Mouse (Mus musculus) heart, embryonic 13.5 days (tissue): ENCODE data around the gene Mpp4. TPM values are rescaled to one million over a fixed set of nuclear protein-coding genes. Genes with fewer than 3 reads are reported as not detected.

Source experiments
- ATAC-seq: fragments of 200-750 bp; cut with Nextera tagmentation; 2 replicates; pipeline ENCODE4 v1.8.0; 2017; ENCODE audit warnings: moderate TSS enrichment; ENCODE audit not compliant: insufficient number of reproducible peaks, low FRiP score, low TSS enrichment; ENCODE audit errors: extremely low read depth
- H3K27ac ChIP-seq: fragments of 300-500 bp; sonication (generic); replicated peaks from 2 replicates; pipeline ENCODE4 v1.5.1; 2015; ENCODE audit warnings: moderate library complexity, mild to moderate bottlenecking, inconsistent platforms
- H3K27me3 ChIP-seq: fragments of 300-500 bp; sonication (generic); replicated peaks from 2 replicates; pipeline ENCODE4 v1.6.1; 2015; ENCODE audit warnings: mild to moderate bottlenecking, inconsistent platforms
- H3K36me3 ChIP-seq: fragments of 300-500 bp; sonication (generic); 2 replicates; pipeline ENCODE4 v1.6.1; 2015; ENCODE audit warnings: mild to moderate bottlenecking, inconsistent platforms
- H3K4me1 ChIP-seq: fragments of 300-500 bp; sonication (generic); 2 replicates; pipeline ENCODE4 v1.6.1; 2015; ENCODE audit warnings: inconsistent platforms
- H3K4me2 ChIP-seq: fragments of 300-500 bp; sonication (generic); 2 replicates; pipeline ENCODE4 v1.6.1; 2015; ENCODE audit warnings: inconsistent platforms, mild to moderate bottlenecking, moderate library complexity
- H3K4me3 ChIP-seq: fragments of 300-500 bp; sonication (generic); 2 replicates; pipeline ENCODE4 v1.5.1; 2015; ENCODE audit warnings: moderate library complexity, mild to moderate bottlenecking, inconsistent platforms
- H3K9ac ChIP-seq: fragments of 300-500 bp; sonication (generic); 2 replicates; pipeline ENCODE4 v1.6.1; 2015; ENCODE audit warnings: inconsistent platforms, mild to moderate bottlenecking, moderate library complexity
- H3K9me3 ChIP-seq: fragments of 300-500 bp; sonication (generic); 2 replicates; pipeline ENCODE4 v1.6.1; 2016; ENCODE audit warnings: inconsistent platforms
- WGBS: fragments of 180-500 bp; shearing (Covaris S2); methylation state at CpG from one replicate; pipeline ENCODE4 v1.1.7; 2015; ENCODE audit warnings: mixed read lengths; 5-methylcytosine and 5-hydroxymethylcytosine counted together
- polyA plus RNA-seq: library from polyadenylated mRNA; unstranded; fragments of >200 nt; fragmentation: Nextera tagmentation; extraction: Ambion mirVana; gene quantifications from 2 replicates; pipeline ENCODE4 v1.2.1, GENCODE M21; 2015

Gene Mpp4
- polyA plus RNA-seq: 0.23 and 0.38 TPM in 2 replicates

DNA sequence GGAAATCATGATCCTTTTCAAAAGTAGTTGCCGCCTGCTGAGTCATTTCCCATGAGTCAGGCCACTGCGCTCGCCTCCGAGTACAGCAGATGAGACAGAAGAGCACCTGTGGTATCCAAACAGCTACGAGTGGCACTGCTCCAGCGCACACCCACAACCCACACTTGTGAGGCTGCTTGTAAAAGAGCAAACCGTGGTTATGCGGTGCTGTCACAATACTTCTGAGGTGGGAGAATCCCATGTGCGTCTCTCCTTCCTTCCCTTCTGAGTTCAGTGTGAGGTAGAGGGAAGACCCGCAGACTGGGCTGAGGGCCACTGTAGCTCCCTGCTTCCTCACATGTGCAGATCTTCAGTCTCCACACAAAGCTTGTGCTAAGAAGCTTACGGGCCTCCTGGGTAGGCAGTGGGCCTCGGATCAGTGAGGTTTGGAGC, at the start of gene Mpp4:
Gene Mpp4 (minus strand): TSS at position 360 of the 432 bp plus-strand sequence.
- H3K4me3 ChIP-seq: no peak within 1 kb of the TSS
- no peak within 1 kb of the TSS for H3K4me2 ChIP-seq
- H3K36me3 ChIP-seq: peaks cover 54% of the 10 kb centered on the region
- ATAC-seq: no peak
- 69% methylated on average over 12 of the region's 12 CpGs for WGBS
- H3K9me3 ChIP-seq: no peaks in the 10 kb centered on the region
- H3K27ac ChIP-seq: no peak within 1 kb of the TSS
- no peaks in the 10 kb centered on the region for H3K27me3 ChIP-seq
- H3K4me1 ChIP-seq: peaks cover 2% of the 10 kb centered on the region
- H3K9ac ChIP-seq: no peak within 1 kb of the TSS

DNA sequence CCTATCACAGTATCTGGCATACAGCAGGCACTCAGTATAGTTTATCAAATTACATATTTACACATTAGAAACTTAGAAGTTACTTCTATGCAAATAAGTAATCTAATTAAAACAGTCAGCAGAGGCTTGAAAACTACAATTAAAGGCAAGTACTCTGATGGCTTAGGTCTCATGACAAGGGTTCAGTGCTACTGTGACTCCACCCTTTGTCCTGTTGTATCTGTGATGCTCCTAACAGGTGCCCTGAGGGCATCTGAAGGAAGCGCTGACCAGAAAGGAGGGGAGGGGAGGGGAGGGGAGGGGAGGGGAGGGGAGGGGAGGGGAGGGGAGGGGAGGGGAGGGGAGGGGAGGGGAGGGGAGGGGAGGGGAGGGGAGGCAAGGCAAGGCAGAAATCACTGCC, 49.8 kb upstream of the Mpp4 start:
- ATAC-seq: no peak

DNA sequence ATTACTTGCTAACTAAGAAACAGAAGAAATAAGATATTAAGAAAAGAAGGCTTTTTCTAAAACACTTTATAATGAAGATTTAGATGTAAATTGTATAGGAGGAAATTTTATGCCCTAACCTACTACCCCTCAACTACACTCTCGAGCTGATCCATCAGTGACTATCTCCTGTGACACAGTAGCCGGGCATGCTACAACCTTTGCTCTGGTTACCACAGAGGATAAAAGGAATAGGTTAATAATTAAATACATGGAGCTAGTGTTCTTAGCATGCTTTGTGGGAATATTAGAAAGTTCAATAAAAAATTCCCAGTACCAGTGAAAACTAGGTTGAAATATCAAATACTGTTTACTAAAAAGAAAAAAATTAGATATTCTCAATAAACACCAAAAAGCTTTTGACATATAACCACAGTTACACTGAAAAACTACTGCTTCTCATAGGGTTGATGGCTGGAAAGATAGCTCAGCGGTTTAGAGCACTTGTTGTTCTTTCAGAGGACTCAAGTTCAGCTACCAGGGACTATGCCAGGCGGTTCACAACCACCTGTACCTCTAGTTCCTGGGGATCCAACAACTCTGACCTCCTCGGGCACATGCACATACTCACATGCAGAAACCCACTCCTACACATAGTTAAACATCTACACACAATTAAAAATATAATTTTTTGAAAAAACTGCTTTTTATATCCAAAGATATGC, 49.0 kb upstream of the Mpp4 start:
- 79% methylated on average over 5 of the region's 5 CpGs for WGBS
- Histone ChIP-seq H3K4me3 (no peak overlapping the region), H3K27me3 (no peaks in the 10 kb centered on the region), H3K4me1 (0 out of 2 replicates have a peak, but pooled peaks cover 5% of the 10 kb centered on the region), H3K9ac (no peak overlapping the region), H3K27ac (no peak overlapping the region), H3K9me3 (no peaks in the 10 kb centered on the region), H3K4me2 (no peak overlapping the region), H3K36me3 (peaks cover 47% of the 10 kb centered on the region)
- ATAC-seq: no peak

More for the DNA sequence above, 49.8 kb upstream of the Mpp4 start:
- no peaks in the 10 kb centered on the region for H3K9me3 ChIP-seq
- no CpG with 5 or more reads among the region's 1 CpGs for WGBS
- H3K4me3 ChIP-seq: no peak overlapping the region
- no peak overlapping the region for H3K9ac ChIP-seq
- no peak overlapping the region for H3K4me2 ChIP-seq
- H3K27ac ChIP-seq: no peak overlapping the region
- no peaks in the 10 kb centered on the region for H3K27me3 ChIP-seq
- H3K4me1 ChIP-seq: 0 out of 2 replicates have a peak, but pooled peaks cover 5% of the 10 kb centered on the region
- H3K36me3 ChIP-seq: peaks cover 49% of the 10 kb centered on the region

DNA sequence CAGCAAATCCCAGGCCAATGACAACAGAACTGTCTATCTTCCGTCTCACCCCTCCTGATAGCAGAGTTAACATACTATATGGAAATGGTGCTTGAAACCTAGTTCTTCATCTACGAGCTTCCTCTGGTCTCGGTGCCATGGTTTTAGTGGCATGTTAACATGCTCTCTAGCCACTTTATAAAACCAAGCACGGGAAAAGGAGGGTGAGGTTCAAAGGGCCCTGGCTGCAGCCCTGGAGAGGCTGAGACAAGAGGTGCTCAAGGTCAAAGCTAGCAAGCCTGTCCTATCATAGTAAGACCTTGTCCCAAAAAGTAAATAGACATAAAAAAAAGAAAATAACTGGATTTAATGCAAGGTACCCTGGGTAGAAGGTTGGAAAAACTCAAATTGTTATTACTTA, 48.5 kb upstream of the Mpp4 start:
- no peak for ATAC-seq
- 64% methylated on average over 4 of the region's 4 CpGs for WGBS
- no peak overlapping the region for H3K4me2 ChIP-seq

DNA sequence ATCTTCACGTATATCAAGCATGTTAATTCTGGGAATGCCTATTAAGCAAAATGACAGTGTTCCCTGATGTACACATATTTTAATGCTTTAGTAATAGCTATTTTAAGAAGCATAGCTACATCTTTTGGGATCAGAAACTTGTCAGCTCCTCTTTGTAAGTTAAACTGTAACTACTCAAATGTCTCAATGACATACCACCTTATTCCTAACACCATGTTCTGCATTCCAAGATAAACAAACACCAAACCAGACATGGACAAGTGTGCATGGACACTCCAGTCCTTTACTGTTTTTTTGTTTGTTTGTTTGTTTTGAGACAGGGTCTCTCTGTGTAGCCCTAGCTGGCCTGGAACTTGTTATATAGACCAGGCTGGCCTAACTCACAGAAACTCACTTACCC, 45.1 kb upstream of the Mpp4 start:
- no peaks in the 10 kb centered on the region for H3K27me3 ChIP-seq
- H3K9ac ChIP-seq: no peak overlapping the region
- ATAC-seq: no peak
- H3K36me3 ChIP-seq: peaks cover 30% of the 10 kb centered on the region
- H3K4me2 ChIP-seq: no peak overlapping the region
- H3K27ac ChIP-seq: no peak overlapping the region
- 0 out of 2 replicates have a peak, but pooled peaks cover 5% of the 10 kb centered on the region for H3K4me1 ChIP-seq
- WGBS: 73% methylated on average over 1 of the region's 1 CpGs
- no peak overlapping the region for H3K4me3 ChIP-seq
- no peaks in the 10 kb centered on the region for H3K9me3 ChIP-seq

More for the DNA sequence above, 48.5 kb upstream of the Mpp4 start:
- Histone ChIP-seq H3K36me3 (peaks cover 49% of the 10 kb centered on the region), H3K9ac (no peak overlapping the region), H3K4me3 (no peak overlapping the region), H3K9me3 (no peaks in the 10 kb centered on the region), H3K4me1 (0 out of 2 replicates have a peak, but pooled peaks cover 5% of the 10 kb centered on the region), H3K27me3 (no peaks in the 10 kb centered on the region), H3K27ac (no peak overlapping the region)

DNA sequence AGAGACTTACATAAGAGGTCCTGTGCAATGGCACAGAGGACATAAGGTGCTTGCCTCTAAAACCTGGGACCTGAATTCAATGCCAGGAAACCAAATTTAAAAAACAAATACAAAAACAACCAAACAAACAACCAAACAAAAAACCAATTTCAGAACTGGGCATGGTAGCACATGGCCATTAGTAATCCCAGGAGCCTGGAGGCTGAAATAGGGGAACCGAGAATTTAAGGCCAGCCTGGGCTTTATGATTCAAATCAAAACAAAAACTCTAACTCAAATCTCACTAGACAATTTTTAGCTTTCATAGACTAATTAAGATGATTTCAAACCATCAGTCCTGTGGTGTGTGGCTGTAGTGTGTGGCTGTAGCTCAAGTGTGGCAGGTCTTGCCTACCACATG, 41.3 kb upstream of the Mpp4 start:
- 0 out of 2 replicates have a peak, but pooled peaks cover 5% of the 10 kb centered on the region for H3K4me1 ChIP-seq
- H3K9me3 ChIP-seq: no peaks in the 10 kb centered on the region
- H3K27ac ChIP-seq: no peak overlapping the region
- no peak overlapping the region for H3K4me2 ChIP-seq
- WGBS: 76% methylated on average over 1 of the region's 1 CpGs
- H3K36me3 ChIP-seq: peaks cover 51% of the 10 kb centered on the region
- H3K27me3 ChIP-seq: no peaks in the 10 kb centered on the region
- no peak overlapping the region for H3K4me3 ChIP-seq
- no peak for ATAC-seq
- no peak overlapping the region for H3K9ac ChIP-seq

DNA sequence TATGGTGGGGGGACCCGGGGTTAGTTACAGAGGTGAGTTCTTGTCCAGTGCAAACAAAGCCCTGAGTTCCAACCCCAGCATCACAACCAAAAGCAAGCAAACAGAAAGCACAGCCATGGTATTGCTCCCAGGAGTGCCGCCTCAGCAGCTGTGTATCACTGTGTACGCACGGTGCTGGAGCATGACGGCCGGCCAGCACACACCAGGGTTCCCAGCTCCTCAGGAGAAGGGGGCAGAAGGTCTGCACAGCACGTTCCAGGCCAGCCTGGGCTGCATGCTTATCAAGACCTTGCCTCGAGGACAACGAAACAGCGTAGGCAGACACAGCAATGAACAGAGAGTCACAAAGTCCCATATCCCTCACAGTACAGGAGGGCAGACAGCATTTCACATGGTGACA, 39.2 kb upstream of the Mpp4 start:
- Histone ChIP-seq H3K27ac (no peak overlapping the region), H3K27me3 (no peaks in the 10 kb centered on the region), H3K9me3 (no peaks in the 10 kb centered on the region), H3K4me1 (no peaks in the 10 kb centered on the region), H3K36me3 (peaks cover 55% of the 10 kb centered on the region), H3K9ac (no peak overlapping the region), H3K4me2 (no peak overlapping the region), H3K4me3 (no peak overlapping the region)
- WGBS: 86% methylated on average over 10 of the region's 10 CpGs
- ATAC-seq: no peak

DNA sequence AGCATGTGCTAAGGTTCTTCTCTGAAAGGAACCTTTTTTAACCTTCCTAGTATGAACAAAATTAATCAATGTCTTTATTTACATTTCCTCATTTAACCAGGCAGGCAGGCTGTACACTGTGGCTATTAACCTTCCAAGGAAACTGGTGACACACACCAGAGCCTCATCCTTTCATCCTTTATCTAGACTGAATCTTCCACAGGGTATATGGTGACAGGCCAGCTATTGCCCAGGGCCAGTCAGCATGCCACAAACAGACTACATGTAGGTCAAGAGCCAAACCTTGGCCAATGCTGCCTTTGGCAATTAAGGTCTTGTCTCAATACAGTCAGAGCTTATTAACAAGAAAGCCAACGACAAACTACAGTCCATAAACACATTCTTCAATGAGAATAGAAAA, 38.4 kb upstream of the Mpp4 start:
- Histone ChIP-seq H3K4me2 (no peak overlapping the region), H3K27me3 (no peaks in the 10 kb centered on the region), H3K9ac (no peak overlapping the region), H3K27ac (no peak overlapping the region), H3K4me1 (no peaks in the 10 kb centered on the region), H3K4me3 (no peak overlapping the region), H3K9me3 (no peaks in the 10 kb centered on the region), H3K36me3 (peaks cover 50% of the 10 kb centered on the region)
- WGBS: 74% methylated on average over 1 of the region's 1 CpGs
- ATAC-seq: no peak

DNA sequence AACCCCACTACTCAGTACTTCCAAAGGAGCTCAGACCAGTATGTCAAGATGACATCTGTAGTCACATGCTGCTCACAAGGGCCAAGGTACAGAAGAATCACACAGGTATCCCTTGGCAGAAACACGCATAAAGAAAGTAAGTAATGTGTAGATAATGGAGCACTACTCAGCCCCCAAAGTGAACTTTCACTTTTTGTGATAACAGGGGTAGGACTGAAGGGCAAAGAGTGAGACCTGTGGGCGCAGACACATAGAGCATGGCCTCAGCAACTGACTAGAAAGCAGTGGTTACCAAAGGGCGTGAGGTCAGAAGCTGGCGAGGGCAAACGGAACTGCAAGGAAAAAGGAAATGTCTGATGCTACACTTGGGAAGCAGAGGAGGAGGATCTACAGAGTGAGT, 37.8 kb upstream of the Mpp4 start:
- Histone ChIP-seq H3K9me3 (no peaks in the 10 kb centered on the region), H3K9ac (no peak overlapping the region), H3K27me3 (no peaks in the 10 kb centered on the region), H3K36me3 (peaks cover 55% of the 10 kb centered on the region), H3K4me1 (no peaks in the 10 kb centered on the region), H3K27ac (no peak overlapping the region), H3K4me3 (no peak overlapping the region), H3K4me2 (no peak overlapping the region)
- WGBS: 85% methylated on average over 5 of the region's 5 CpGs
- ATAC-seq: no peak

DNA sequence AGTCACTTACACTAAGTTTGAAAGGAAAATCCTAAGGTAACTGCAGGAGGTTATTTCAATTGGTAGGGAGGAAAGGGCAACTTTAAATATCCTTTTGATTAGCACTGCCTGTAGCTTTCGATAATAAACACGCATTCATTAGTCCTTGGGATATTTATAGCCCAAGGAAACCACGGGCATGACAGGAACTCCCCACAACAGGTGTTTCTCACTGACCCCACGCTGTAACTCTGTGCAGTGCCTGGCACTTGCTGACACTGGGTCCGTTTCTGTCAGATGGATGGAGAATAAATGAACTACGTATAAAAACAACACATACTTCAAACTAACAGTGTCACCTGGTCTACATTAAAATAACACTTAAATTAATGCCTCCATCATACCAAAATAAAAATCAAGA, 31.8 kb upstream of the Mpp4 start:
- Histone ChIP-seq H3K4me2 (no peak overlapping the region), H3K27ac (no peak overlapping the region), H3K36me3 (peaks cover 75% of the 10 kb centered on the region), H3K9me3 (no peaks in the 10 kb centered on the region), H3K9ac (no peak overlapping the region), H3K4me1 (0 out of 2 replicates have a peak, but pooled peaks cover 3% of the 10 kb centered on the region), H3K27me3 (no peaks in the 10 kb centered on the region), H3K4me3 (no peak overlapping the region)
- WGBS: 37% methylated on average over 6 of the region's 6 CpGs
- ATAC-seq: no peak

DNA sequence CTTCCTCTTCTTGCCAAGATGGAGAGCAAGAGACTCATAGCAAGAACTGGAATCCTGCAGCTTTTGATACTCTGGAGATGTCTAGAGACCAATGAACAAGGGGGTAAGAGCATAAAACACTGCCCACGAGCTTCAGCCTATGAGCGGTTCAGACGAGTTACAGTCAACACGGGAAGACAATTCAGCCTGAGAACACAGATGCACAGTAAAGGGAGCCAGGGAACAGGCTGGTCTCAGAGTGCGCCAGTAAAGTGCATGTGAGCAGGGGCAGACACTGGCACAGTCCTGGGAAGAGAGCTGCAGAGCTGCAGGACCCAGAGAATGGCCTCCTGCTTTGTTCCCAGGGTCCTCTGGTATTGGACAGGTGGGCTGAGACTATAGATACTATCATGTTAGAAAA, 24.6 kb upstream of the Mpp4 start:
- Histone ChIP-seq H3K4me1 (no peaks in the 10 kb centered on the region), H3K36me3 (peaks cover 71% of the 10 kb centered on the region), H3K27me3 (no peaks in the 10 kb centered on the region), H3K9ac (no peak overlapping the region), H3K9me3 (no peaks in the 10 kb centered on the region), H3K4me3 (no peak overlapping the region), H3K4me2 (no peak overlapping the region), H3K27ac (no peak overlapping the region)
- WGBS: 80% methylated on average over 5 of the region's 5 CpGs
- ATAC-seq: no peak

DNA sequence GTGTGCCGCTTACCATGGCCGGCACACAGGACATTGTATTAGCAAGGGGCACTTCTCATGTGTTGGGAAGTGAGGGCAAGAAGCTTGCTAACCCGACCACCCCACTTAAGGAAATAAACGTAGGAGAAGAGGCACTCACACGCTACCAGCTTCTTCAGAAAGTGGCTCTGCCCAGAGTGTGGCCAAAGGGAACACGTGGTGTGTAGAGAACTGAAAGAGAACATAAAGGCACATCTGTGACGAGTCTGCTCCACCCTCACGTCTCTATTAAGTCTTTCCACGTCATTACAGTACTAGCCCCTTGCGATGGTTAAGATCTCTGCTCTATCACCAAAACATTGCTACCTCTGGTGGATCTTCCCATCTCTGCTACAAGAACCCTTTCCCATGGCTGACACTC, 23.1 kb upstream of the Mpp4 start:
- Histone ChIP-seq H3K36me3 (peaks cover 74% of the 10 kb centered on the region), H3K4me2 (no peak overlapping the region), H3K4me1 (no peaks in the 10 kb centered on the region), H3K9ac (no peak overlapping the region), H3K9me3 (no peaks in the 10 kb centered on the region), H3K27me3 (no peaks in the 10 kb centered on the region), H3K4me3 (no peak overlapping the region), H3K27ac (no peak overlapping the region)
- WGBS: 83% methylated on average over 10 of the region's 10 CpGs
- no peak for ATAC-seq
